Mouse (Mus musculus) ovary, adult 18-20 months (tissue): Measurements from ENCODE around the gene Rxra.
A peak's percentile ranks its signal among the peaks of the same experiment; 100 is the strongest.

Experiments used
- DNase-seq: peaks from one replicate; pipeline ENCODE4 v3.0.0; 2022; ENCODE audit warnings: low spot score, mixed read lengths

Gene Rxra

GRCm38 (mm10) chr2:27670746-27671145 lies 5.5 kb upstream of the Rxra start:
- DNase-seq = no peak

GRCm38 (mm10) chr2:27671633-27672091 lies 4.6 kb upstream of the Rxra start:
- peak; percentile 30 for DNase-seq

- DNase-seq = peak; percentile 70
Observed at GRCm38 (mm10) chr2:27676478-27677325, 462 bp downstream of the Rxra start.

GRCm38 (mm10) chr2:27677411-27678310 lies 1.4 kb downstream of the Rxra start:
- DNase-seq = no peak

- DNase-seq = no peak
Observed at GRCm38 (mm10) chr2:27678331-27678730, 2.1 kb downstream of the Rxra start.

- no peak for DNase-seq
Observed at GRCm38 (mm10) chr2:27678836-27679480, 2.7 kb downstream of the Rxra start.

- no peak for DNase-seq
Observed at GRCm38 (mm10) chr2:27679621-27680025, 3.4 kb downstream of the Rxra start.

- no peak for DNase-seq
Observed at GRCm38 (mm10) chr2:27680058-27680457, 3.8 kb downstream of the Rxra start.

GRCm38 (mm10) chr2:27680595-27680994 lies 4.4 kb downstream of the Rxra start:
- DNase-seq = no peak

GRCm38 (mm10) chr2:27681426-27681825 lies 5.2 kb downstream of the Rxra start:
- no peak for DNase-seq

GRCm38 (mm10) chr2:27682096-27682495 lies 5.9 kb downstream of the Rxra start:
- DNase-seq = no peak

- DNase-seq = no peak
Observed at GRCm38 (mm10) chr2:27684017-27684657, 7.9 kb downstream of the Rxra start.

- DNase-seq = no peak
Observed at GRCm38 (mm10) chr2:27685917-27686316, 9.7 kb downstream of the Rxra start.

GRCm38 (mm10) chr2:27686335-27686734 lies 10.1 kb downstream of the Rxra start:
- no peak for DNase-seq

GRCm38 (mm10) chr2:27687041-27687440 lies 10.8 kb downstream of the Rxra start:
- DNase-seq = no peak

- DNase-seq = no peak
Observed at GRCm38 (mm10) chr2:27687973-27688372, 11.7 kb downstream of the Rxra start.

GRCm38 (mm10) chr2:27690714-27691113 lies 14.5 kb downstream of the Rxra start:
- DNase-seq = no peak

GRCm38 (mm10) chr2:27691139-27691720 lies 15.0 kb downstream of the Rxra start:
- no peak for DNase-seq

- no peak for DNase-seq
Observed at GRCm38 (mm10) chr2:27692608-27693007, 16.4 kb downstream of the Rxra start.

- no peak for DNase-seq
Observed at GRCm38 (mm10) chr2:27693684-27694083, 17.4 kb downstream of the Rxra start.

- peak; percentile 81 for DNase-seq
Observed at GRCm38 (mm10) chr2:27699574-27699973, 23.3 kb downstream of the Rxra start.
